Mouse (Mus musculus): Measurements from ENCODE around the gene 4930556J24Rik. TPM values are rescaled to one million over a fixed set of nuclear protein-coding genes. Genes with fewer than 3 reads are reported as not detected.

The 4930556J24Rik gene
- polyA plus RNA-seq, 1 experiment from 2014 or later, result 0.16 TPM

- Histone ChIP-seq H3K9ac (ENCODE audit: low read depth, low read length) (peak within 1 kb of the TSS; percentile 32; the same call in 1 of the 2 replicates), H3K4me3 (ENCODE audit: low read depth, low read length) (peak within 1 kb of the TSS; percentile 40), H3K4me2 (replicated peaks; ENCODE audit: low read depth) (peak within 1 kb of the TSS; percentile 87), H3K36me3 (ENCODE audit: control insufficient read depth, insufficient read depth) (peaks cover 7% of the 10 kb centered on the region; the same call in 1 of the 2 replicates), H3K27ac (ENCODE audit: low read depth, low read length) (peak within 1 kb of the TSS; percentile 80), H3K9me3 (ENCODE audit: control insufficient read depth) (no peaks in the 10 kb centered on the region), H3K4me1 (replicated peaks; ENCODE audit: control insufficient read depth, insufficient read depth, low read length) (no peaks in the 10 kb centered on the region), H3K27me3 (replicated peaks; ENCODE audit: control insufficient read depth, insufficient read depth, low read length) (no peaks in the 10 kb centered on the region)
- no peak for TF ChIP-seq CTCF (IDR thresholded peaks at IDR 0.05; ENCODE audit: low read depth)
- WGBS, result 6% methylated on average over 46 of the region's 46 CpGs
- ATAC-seq, result peak; percentile 96
These were observed 81.9 kb downstream of the 4930556J24Rik start, which contains the start of the genes 4921536K21Rik and Dusp18 for GRCm38 (mm10) chr11:3894406-3895281. Gene 4921536K21Rik, minus strand, starts transcription at chr11:3895098. Gene Dusp18, plus strand, starts transcription at chr11:3895240.

GRCm38 (mm10) chr11:3893970-3894369, 82.6 kb downstream of the 4930556J24Rik start:
- no peak for TF ChIP-seq CTCF (IDR thresholded peaks at IDR 0.05; ENCODE audit: low read depth)
- H3K27me3 ChIP-seq (replicated peaks; ENCODE audit: control insufficient read depth, insufficient read depth, low read length), result no peaks in the 10 kb centered on the region
- 78% methylated on average over 6 of the region's 6 CpGs for WGBS
- H3K9me3 ChIP-seq (ENCODE audit: control insufficient read depth), result no peaks in the 10 kb centered on the region
- H3K27ac ChIP-seq (ENCODE audit: low read depth, low read length), result no peak overlapping the region
- H3K36me3 ChIP-seq (ENCODE audit: control insufficient read depth, insufficient read depth), result peaks cover 7% of the 10 kb centered on the region; the same call in 1 of the 2 replicates
- no peak for ATAC-seq
- no peaks in the 10 kb centered on the region for H3K4me1 ChIP-seq (replicated peaks; ENCODE audit: control insufficient read depth, insufficient read depth, low read length)
- no peak overlapping the region for H3K9ac ChIP-seq (ENCODE audit: low read depth, low read length)
- no peak overlapping the region for H3K4me3 ChIP-seq (ENCODE audit: low read depth, low read length)
- H3K4me2 ChIP-seq (replicated peaks; ENCODE audit: low read depth), result peak overlapping the region; percentile 87; the same call in 1 of the 2 replicates

Other genes starting within 250 kb of the 4930556J24Rik start
- 1.9 TPM in 2 replicates for gene Osbp2, start 112.9 kb downstream of the 4930556J24Rik start, polyA plus RNA-seq (2015; fragmentation: Nextera tagmentation; extraction: Ambion mirVana)
- gene 4921536K21Rik, start 81.7 kb downstream of the 4930556J24Rik start, polyA plus RNA-seq (2015; fragmentation: Nextera tagmentation; extraction: Ambion mirVana), result 0.09 and 0.20 TPM in 2 replicates
- gene Dusp18, start 81.5 kb downstream of the 4930556J24Rik start, polyA plus RNA-seq (2015; fragmentation: Nextera tagmentation; extraction: Ambion mirVana), result 2.4 and 2.5 TPM in 2 replicates
- 2.1 and 2.2 TPM in 2 replicates for gene Slc35e4, start 62.1 kb downstream of the 4930556J24Rik start, polyA plus RNA-seq (2015; fragmentation: Nextera tagmentation; extraction: Ambion mirVana)
- 283 and 305 TPM in 2 replicates for gene Tcn2, start 44.6 kb downstream of the 4930556J24Rik start, polyA plus RNA-seq (2015; fragmentation: Nextera tagmentation; extraction: Ambion mirVana)
- 27.6 and 31.8 TPM in 2 replicates for gene Pes1, start 12.8 kb downstream of the 4930556J24Rik start, polyA plus RNA-seq (2015; fragmentation: Nextera tagmentation; extraction: Ambion mirVana)
- 30.4 and 30.6 TPM in 2 replicates for gene Gal3st1, start 6.9 kb upstream of the 4930556J24Rik start, polyA plus RNA-seq (2015; fragmentation: Nextera tagmentation; extraction: Ambion mirVana)
- 0.05 and 0.13 TPM in 2 replicates for gene Sec14l4, start 54.7 kb upstream of the 4930556J24Rik start, polyA plus RNA-seq (2015; fragmentation: Nextera tagmentation; extraction: Ambion mirVana)
- not detected in 2 replicates for gene Sec14l3, start 88.1 kb upstream of the 4930556J24Rik start, polyA plus RNA-seq (2015; fragmentation: Nextera tagmentation; extraction: Ambion mirVana)
- gene Mtfp1, start 118.7 kb upstream of the 4930556J24Rik start, polyA plus RNA-seq (2015; fragmentation: Nextera tagmentation; extraction: Ambion mirVana), result 20.0 and 21.1 TPM in 2 replicates
- gene Sec14l2, start 146.6 kb upstream of the 4930556J24Rik start, polyA plus RNA-seq (2015; fragmentation: Nextera tagmentation; extraction: Ambion mirVana), result 7.6 and 8.4 TPM in 2 replicates
- 15.5 and 15.6 TPM in 2 replicates for gene Rnf215, start 158.4 kb upstream of the 4930556J24Rik start, polyA plus RNA-seq (2015; fragmentation: Nextera tagmentation; extraction: Ambion mirVana)
- 1.1 and 1.7 TPM in 2 replicates for gene Ccdc157, start 183.5 kb upstream of the 4930556J24Rik start, polyA plus RNA-seq (2015; fragmentation: Nextera tagmentation; extraction: Ambion mirVana)
- gene Sf3a1, start 183.6 kb upstream of the 4930556J24Rik start, polyA plus RNA-seq (2015; fragmentation: Nextera tagmentation; extraction: Ambion mirVana), result 15.7 and 16.5 TPM in 2 replicates
- 37.2 and 40.8 TPM in 2 replicates for gene Tbc1d10a, start 210.0 kb upstream of the 4930556J24Rik start, polyA plus RNA-seq (2015; fragmentation: Nextera tagmentation; extraction: Ambion mirVana)
- 10.3 and 14.7 TPM in 2 replicates for gene Castor1, start 241.4 kb upstream of the 4930556J24Rik start, polyA plus RNA-seq (2015; fragmentation: Nextera tagmentation; extraction: Ambion mirVana)